Mouse (Mus musculus) liver, postnatal 0 days (tissue): ENCODE results near the gene Fermt2. TPM values are rescaled to one million over a fixed set of nuclear protein-coding genes. Genes with fewer than 3 reads are reported as not detected.
A peak's percentile ranks its signal among the peaks of the same experiment; 100 is the strongest.

Source experiments
- ATAC-seq: fragments of 200-750 bp; cut with Nextera tagmentation; 2 replicates; pipeline ENCODE4 v1.8.0; 2017; ENCODE audit warnings: mild to moderate bottlenecking, moderate library complexity
- DNase-seq: peaks from one replicate; pipeline ENCODE4 v3.0.0-alpha.2; 2016
- H3K27ac ChIP-seq: fragments of 300-500 bp; sonication (generic); 2 replicates; pipeline ENCODE4 v1.5.1; 2014; ENCODE audit warnings: antibody characterized with exemption, moderate library complexity, mild to moderate bottlenecking, low read depth
- H3K27me3 ChIP-seq: fragments of 300-500 bp; sonication (generic); 2 replicates; pipeline ENCODE4 v1.6.1; 2014; ENCODE audit warnings: low read length, control low read depth, mixed read lengths; ENCODE audit not compliant: insufficient read depth
- H3K36me3 ChIP-seq: fragments of 300-500 bp; sonication (generic); replicated peaks from 2 replicates; pipeline ENCODE4 v1.6.1; 2014; ENCODE audit warnings: mild to moderate bottlenecking, control low read depth, low read length, moderate library complexity, mixed read lengths; ENCODE audit not compliant: insufficient read depth
- H3K4me1 ChIP-seq: fragments of 300-500 bp; sonication (generic); 2 replicates; pipeline ENCODE4 v1.6.1; 2014; ENCODE audit warnings: antibody characterized with exemption, mild to moderate bottlenecking, control low read depth; ENCODE audit not compliant: insufficient read depth
- H3K4me2 ChIP-seq: fragments of 300-500 bp; sonication (generic); 2 replicates; pipeline ENCODE4 v1.6.1; 2014; ENCODE audit warnings: low read depth, mild to moderate bottlenecking, low read length, moderate library complexity, mixed read lengths
- H3K4me3 ChIP-seq: fragments of 300-500 bp; sonication (generic); 2 replicates; pipeline ENCODE4 v1.5.1; 2014; ENCODE audit warnings: low read depth, low read length
- H3K9ac ChIP-seq: fragments of 300-500 bp; sonication (generic); replicated peaks from 2 replicates; pipeline ENCODE4 v1.6.1; 2014; ENCODE audit warnings: mild to moderate bottlenecking, moderate library complexity
- H3K9me3 ChIP-seq: fragments of 300-500 bp; sonication (generic); 2 replicates; pipeline ENCODE4 v1.6.1; 2016; ENCODE audit warnings: mild to moderate bottlenecking, control low read depth, low read length, mixed read lengths
- CTCF ChIP-seq: sonication (generic); IDR thresholded peaks from 2 replicates; pipeline ENCODE4 v1.5.1; 2016; ENCODE audit warnings: antibody characterized with exemption, low read depth
- EP300 ChIP-seq: IDR thresholded peaks from 2 replicates; pipeline ENCODE4 v1.6.1; 2016; ENCODE audit warnings: antibody characterized with exemption, low read depth, mild to moderate bottlenecking
- WGBS: fragments of 180-500 bp; shearing (Covaris S2); extraction: QIAGEN DNeasy Blood & Tissue Kit; methylation state at CpG from one replicate; pipeline ENCODE4 v1.1.7; 2014; ENCODE audit not compliant: insufficient replicate concordance; 5-methylcytosine and 5-hydroxymethylcytosine counted together
- polyA plus RNA-seq: library from polyadenylated mRNA; unstranded; fragments of >200 nt; fragmentation: Nextera tagmentation; extraction: Ambion mirVana; gene quantifications from 2 replicates; pipeline ENCODE4 v1.2.1, GENCODE M21; 2015

Gene Fermt2
- polyA plus RNA-seq, 1 experiment from 2014 or later = 76.8 TPM

- Histone ChIP-seq H3K4me3 (no peak overlapping the region), H3K9ac (no peak overlapping the region), H3K36me3 (0 out of 2 replicates have a peak, but pooled peaks cover 2% of the 10 kb centered on the region), H3K9me3 (no peaks in the 10 kb centered on the region), H3K4me1 (peaks cover 6% of the 10 kb centered on the region), H3K4me2 (no peak overlapping the region), H3K27me3 (no peaks in the 10 kb centered on the region), H3K27ac (no peak overlapping the region; the same call in 1 of the 2 replicates)
- TF ChIP-seq CTCF (no peak), EP300 (no peak)
- no peak for ATAC-seq
- no peak for DNase-seq
- 77% methylated on average over 11 of the region's 11 CpGs for WGBS
Measured at GRCm38 (mm10) chr14:45515771-45516170, 14.1 kb downstream of the Fermt2 start.

- DNase-seq = peak; percentile 68
- Histone ChIP-seq H3K9me3 (no peaks in the 10 kb centered on the region), H3K4me1 (peaks cover 18% of the 10 kb centered on the region), H3K9ac (no peak overlapping the region), H3K36me3 (0 out of 2 replicates have a peak, but pooled peaks cover 5% of the 10 kb centered on the region), H3K4me2 (no peak overlapping the region), H3K4me3 (no peak overlapping the region), H3K27ac (peak overlapping the region; percentile 75), H3K27me3 (no peaks in the 10 kb centered on the region)
- 37% methylated on average over 4 of the region's 4 CpGs for WGBS
- peak; percentile 92 for ATAC-seq
- TF ChIP-seq CTCF (no peak), EP300 (0 out of 2 replicates have a peak, but pooled peaks have one; percentile 23)
Measured at GRCm38 (mm10) chr14:45510787-45511186, 19.1 kb downstream of the Fermt2 start.

GRCm38 (mm10) chr14:45507923-45508322, 22.0 kb downstream of the Fermt2 start:
- Histone ChIP-seq H3K27me3 (no peaks in the 10 kb centered on the region), H3K9me3 (no peaks in the 10 kb centered on the region), H3K4me3 (no peak overlapping the region), H3K36me3 (0 out of 2 replicates have a peak, but pooled peaks cover 3% of the 10 kb centered on the region), H3K4me1 (peaks cover 18% of the 10 kb centered on the region), H3K4me2 (no peak overlapping the region), H3K27ac (peak overlapping the region; percentile 29; the same call in 1 of the 2 replicates), H3K9ac (no peak overlapping the region)
- TF ChIP-seq EP300 = no peak
- TF ChIP-seq CTCF = no peak
- ATAC-seq (no peak), DNase-seq (no peak)
- 48% methylated on average over 4 of the region's 4 CpGs for WGBS

- Histone ChIP-seq H3K4me1 (peaks cover 17% of the 10 kb centered on the region), H3K9ac (no peak overlapping the region), H3K4me2 (no peak overlapping the region), H3K27ac (no peak overlapping the region), H3K9me3 (no peaks in the 10 kb centered on the region), H3K4me3 (no peak overlapping the region), H3K36me3 (0 out of 2 replicates have a peak, but pooled peaks cover 3% of the 10 kb centered on the region), H3K27me3 (no peaks in the 10 kb centered on the region)
- ATAC-seq (no peak), DNase-seq (no peak)
- 83% methylated on average over 3 of the region's 3 CpGs for WGBS
- TF ChIP-seq EP300 (no peak), CTCF (no peak)
Measured at GRCm38 (mm10) chr14:45507447-45507846, 22.5 kb downstream of the Fermt2 start.

GRCm38 (mm10) chr14:45507032-45507431, 22.9 kb downstream of the Fermt2 start:
- Histone ChIP-seq H3K9me3 (no peaks in the 10 kb centered on the region), H3K36me3 (0 out of 2 replicates have a peak, but pooled peaks cover 3% of the 10 kb centered on the region), H3K4me3 (no peak overlapping the region), H3K27ac (no peak overlapping the region), H3K27me3 (no peaks in the 10 kb centered on the region), H3K4me2 (no peak overlapping the region), H3K4me1 (peaks cover 15% of the 10 kb centered on the region), H3K9ac (no peak overlapping the region)
- TF ChIP-seq CTCF (no peak), EP300 (no peak)
- DNase-seq (no peak), ATAC-seq (no peak)
- 49% methylated on average over 6 of the region's 6 CpGs for WGBS

- H3K4me3 ChIP-seq = no peak overlapping the region
- ATAC-seq = no peak
Measured at GRCm38 (mm10) chr14:45506165-45506564, 23.8 kb downstream of the Fermt2 start.

More at GRCm38 (mm10) chr14:45506165-45506564, 23.8 kb downstream of the Fermt2 start:
- Histone ChIP-seq H3K4me2 (no peak overlapping the region), H3K9me3 (no peaks in the 10 kb centered on the region), H3K36me3 (0 out of 2 replicates have a peak, but pooled peaks cover 3% of the 10 kb centered on the region), H3K27ac (no peak overlapping the region), H3K9ac (no peak overlapping the region), H3K27me3 (no peaks in the 10 kb centered on the region), H3K4me1 (peaks cover 15% of the 10 kb centered on the region)
- WGBS = 80% methylated on average over 4 of the region's 4 CpGs
- DNase-seq = no peak
- no peak for TF ChIP-seq EP300
- no peak for TF ChIP-seq CTCF
